Mouse (Mus musculus) layer of hippocampus, adult 8-10 months (tissue): ENCODE measurements at regions not wholly inside any gene's neighbourhood (a gene's known extent, or its start where the extent isn't known, plus 50 kb on each side); places are given as distances from the start of the nearest gene placed in this dataset.
A peak's percentile ranks its signal among the peaks of the same experiment; 100 is the strongest.

Experiments
- DNase-seq, 2 experiments: peaks; one replicate each; pipeline ENCODE4 v3.0.0; 2022; ENCODE audit warnings: low spot score in 2 of 2

- peak; percentile 11 to 41 for DNase-seq
Observed at GRCm38 (mm10) chr13:112207617-112208235, 80.5 kb upstream of the Ankrd55 start.

- DNase-seq, result no peak
Observed at GRCm38 (mm10) chr13:112211841-112212240, 76.4 kb upstream of the Ankrd55 start.

DNA sequence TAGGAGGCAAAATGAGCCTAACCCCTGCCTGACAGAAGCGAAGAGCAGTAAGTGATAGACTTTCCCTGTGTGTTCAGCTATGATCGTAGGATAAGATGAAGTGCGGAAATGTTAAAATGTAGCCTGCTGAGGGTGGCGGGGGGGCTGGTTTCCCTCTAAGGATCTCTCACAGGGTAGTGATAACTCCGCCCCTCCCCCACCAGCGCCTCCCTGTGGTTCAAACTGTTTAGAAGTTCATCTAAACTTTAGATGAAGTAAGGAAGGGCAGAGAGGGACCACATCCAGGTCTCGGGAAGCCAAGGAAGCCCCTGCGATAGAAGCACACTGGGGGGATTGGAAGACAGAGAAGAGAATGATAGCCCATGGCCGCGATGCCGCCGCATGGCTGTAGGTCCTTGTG is 75.9 kb upstream of the Ankrd55 start:
- DNase-seq, result no peak

DNA sequence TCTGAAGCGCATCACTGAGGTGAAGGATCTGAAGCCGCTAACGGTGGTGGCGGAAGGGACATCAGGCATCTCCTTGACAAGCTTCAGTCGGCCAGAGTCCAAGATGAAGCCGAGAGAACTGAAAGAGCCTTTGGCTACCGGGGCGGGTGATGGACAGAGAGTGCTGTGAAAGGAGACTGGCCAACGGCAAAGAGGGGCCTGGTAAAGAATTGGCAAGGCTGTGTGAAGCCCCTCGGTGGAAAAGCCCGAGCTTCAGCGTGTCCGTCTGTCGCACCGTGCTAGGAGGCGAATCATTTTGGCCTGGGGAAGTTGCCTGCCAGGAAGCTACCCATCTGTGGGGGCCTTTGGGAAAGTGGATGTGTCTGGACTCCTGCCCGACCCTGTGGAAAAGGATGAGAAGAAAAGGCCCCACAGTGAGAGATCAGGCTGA is 74.6 kb upstream of the Ankrd55 start:
- no peak for DNase-seq

DNA sequence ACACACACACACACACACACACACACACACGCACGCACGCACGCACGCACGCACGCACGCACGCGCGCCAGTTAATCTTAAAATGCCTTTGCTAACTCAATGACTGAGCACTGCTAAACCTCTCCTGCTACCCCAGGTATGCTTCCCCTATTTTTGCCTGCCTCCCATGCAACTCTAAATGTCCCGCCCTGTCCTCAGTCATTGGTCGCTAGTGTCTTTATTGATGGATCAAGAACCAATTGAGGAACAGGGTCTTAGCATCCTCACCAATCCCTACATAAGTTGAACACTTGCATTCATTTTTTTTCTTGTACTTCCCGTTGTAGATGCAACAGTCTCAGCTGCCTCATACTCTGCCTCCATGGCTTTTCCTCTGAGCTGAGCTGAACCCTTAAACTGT is 72.2 kb upstream of the Ankrd55 start:
- no peak for DNase-seq

GRCm38 (mm10) chr13:112218389-112218788 is 69.9 kb upstream of the Ankrd55 start:
- DNase-seq, result no peak

GRCm38 (mm10) chr13:112220184-112220583 is 68.1 kb upstream of the Ankrd55 start:
- no peak for DNase-seq

DNA sequence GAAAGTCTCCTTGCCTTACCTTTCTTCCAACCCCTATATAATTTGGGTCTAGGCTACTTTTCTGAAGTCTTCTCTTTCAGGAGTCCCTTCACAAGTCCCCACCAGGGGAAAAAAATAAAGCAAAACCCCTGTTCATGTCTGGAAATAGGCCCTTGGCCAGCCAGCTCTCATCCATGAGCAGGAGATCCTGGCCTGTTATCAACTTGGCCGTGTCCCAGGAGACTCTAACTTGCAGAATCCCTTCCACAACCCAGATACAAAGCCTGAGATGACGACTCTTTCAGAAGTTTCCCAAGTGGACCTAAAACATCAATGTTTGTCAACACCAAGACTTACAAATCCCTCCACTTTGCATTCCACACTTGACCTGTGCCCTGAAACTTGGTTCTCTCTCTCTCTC is 64.6 kb upstream of the Ankrd55 start:
- DNase-seq, result no peak

GRCm38 (mm10) chr13:112227766-112228165 is 60.5 kb upstream of the Ankrd55 start:
- no peak for DNase-seq

GRCm38 (mm10) chr13:112228846-112229245 is 59.4 kb upstream of the Ankrd55 start:
- DNase-seq, result no peak

- no peak for DNase-seq
Observed at GRCm38 (mm10) chr13:112230176-112230575, 58.1 kb upstream of the Ankrd55 start.

DNA sequence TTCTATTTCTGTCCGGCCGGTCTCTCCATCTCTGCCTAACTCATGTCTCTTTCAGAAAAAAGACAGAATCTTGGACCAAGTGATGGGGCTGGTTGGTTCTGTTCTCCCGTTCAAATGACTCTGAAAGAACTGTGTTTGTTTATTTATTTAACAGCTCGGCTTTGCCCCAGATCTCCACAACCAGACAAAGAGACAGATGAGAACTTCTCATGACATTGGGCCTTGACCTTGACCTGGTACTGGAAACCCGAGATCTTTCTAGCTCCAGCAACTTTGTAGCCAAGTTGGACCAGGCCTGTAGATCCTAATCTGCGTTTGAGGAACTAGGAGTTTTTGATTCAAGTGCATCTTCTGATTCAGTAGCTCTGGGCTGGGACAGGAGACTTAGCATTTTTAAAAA is 53.6 kb upstream of the Ankrd55 start:
- DNase-seq, result no peak

DNA sequence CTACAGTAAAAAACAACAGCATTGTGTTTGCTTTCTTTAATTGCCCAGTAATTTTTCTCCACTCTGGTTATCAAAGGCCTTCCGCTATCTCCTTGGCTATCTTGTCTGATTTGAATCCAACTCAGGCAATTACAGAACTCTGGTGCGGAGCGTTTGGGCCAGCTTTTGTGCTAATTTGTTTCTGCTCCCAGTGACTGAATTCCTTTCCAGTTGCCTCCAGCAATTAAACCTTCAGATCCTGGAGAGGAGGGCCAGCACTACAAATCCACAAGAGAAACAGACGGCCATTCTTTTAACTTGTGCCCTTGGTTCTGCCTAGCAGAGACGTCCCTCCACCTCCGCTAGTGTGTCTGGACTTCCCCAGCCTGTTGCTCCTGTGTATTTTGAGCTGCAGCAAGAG is 51.3 kb upstream of the Ankrd55 start:
- DNase-seq, result no peak

DNA sequence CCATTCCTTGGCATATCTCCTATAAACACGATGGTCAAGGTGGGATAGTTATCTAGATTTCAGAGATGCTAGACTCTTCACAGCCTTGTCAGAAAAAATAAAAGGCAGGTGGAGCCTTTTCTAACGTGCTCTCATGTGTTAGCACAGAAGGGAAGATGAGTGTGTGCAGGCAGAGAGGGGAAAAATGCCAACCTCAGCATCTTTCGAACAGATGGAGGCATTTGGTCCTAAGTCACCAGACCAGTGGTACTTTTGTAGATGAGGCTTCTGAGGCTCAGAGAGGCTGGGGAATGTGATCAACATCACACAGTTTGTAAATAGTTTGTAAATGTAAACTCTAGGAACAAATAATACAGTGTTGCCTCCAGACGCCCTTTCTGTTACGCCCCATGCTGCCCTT is 50.9 kb upstream of the Ankrd55 start:
- no peak for DNase-seq

GRCm38 (mm10) chr13:112237917-112238316 is 50.3 kb upstream of the Ankrd55 start:
- DNase-seq, result no peak
